Mouse (Mus musculus) thymus, adult 2 months (tissue): ENCODE measurements at regions not wholly inside any gene's neighbourhood (a gene's known extent, or its start where the extent isn't known, plus 50 kb on each side); places are given as distances from the start of the nearest gene placed in this dataset.
A peak's percentile ranks its signal among the peaks of the same experiment; 100 is the strongest.

Source experiments
- CTCF ChIP-seq: fragments of 200-500 bp; IDR thresholded peaks from 2 replicates; pipeline ENCODE4 v1.5.1; 2012; ENCODE audit warnings: mild to moderate bottlenecking, control low read depth, low read length, moderate library complexity, borderline replicate concordance; ENCODE audit not compliant: control insufficient read depth, poor library complexity, insufficient read depth; ENCODE audit errors: extremely low read depth
- POLR2A ChIP-seq: fragments of 200-500 bp; IDR thresholded peaks from 2 replicates; pipeline ENCODE4 v1.6.1; 2012; ENCODE audit warnings: mild to moderate bottlenecking, low read length, control low read depth, moderate library complexity; ENCODE audit not compliant: control insufficient read depth, poor library complexity, insufficient read depth; ENCODE audit errors: extremely low read depth

DNA sequence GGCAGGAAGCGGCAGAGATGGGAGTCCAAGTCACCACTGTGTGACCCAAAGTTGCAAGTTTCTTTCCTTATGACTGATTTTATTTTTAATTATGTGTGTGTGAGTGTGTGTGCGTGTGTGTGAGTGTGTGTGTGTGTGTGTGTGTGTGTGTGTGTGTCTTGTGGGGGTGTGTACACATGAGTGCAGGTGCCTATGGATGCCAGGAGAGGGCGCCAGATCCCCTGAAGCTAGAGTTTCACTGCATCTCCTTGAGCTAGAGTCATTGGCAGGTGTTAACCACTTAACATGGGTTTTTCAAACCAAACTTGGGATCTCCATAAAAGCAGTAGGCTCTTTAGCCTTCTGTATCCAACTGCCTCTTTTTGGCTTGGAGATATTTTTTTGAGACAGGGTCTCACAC, 156.2 kb upstream of the Sdk2 start:
- TF ChIP-seq POLR2A (no peak), CTCF (peak; percentile 29; the same call in 1 of the 2 replicates)
